Mouse (Mus musculus) stomach, postnatal 0 days (tissue): ENCODE data around the gene Trp53i11.

Experiments used
- CTCF ChIP-seq: IDR thresholded peaks from 2 replicates; pipeline ENCODE4 v1.5.1; 2016; ENCODE audit warnings: antibody characterized with exemption, low read depth, mild to moderate bottlenecking, moderate library complexity
- EP300 ChIP-seq: optimal IDR thresholded peaks from 2 replicates; pipeline ENCODE3; 2016; ENCODE audit warnings: antibody characterized with exemption

- TF ChIP-seq CTCF (no peak), EP300 (no peak)
These were observed 15.4 kb upstream of the Trp53i11 start for GRCm38 (mm10) chr2:93171929-93172328.
